Mouse (Mus musculus) frontal cortex, postnatal 36 days (tissue): ENCODE results near the gene Grip1.
A peak's percentile ranks its signal among the peaks of the same experiment; 100 is the strongest.

Experiments
- DNase-seq, 2 experiments: peaks; one replicate each; pipeline ENCODE4 v3.0.0; 2022; ENCODE audit warnings: low spot score in 2 of 2

The Grip1 gene

DNA sequence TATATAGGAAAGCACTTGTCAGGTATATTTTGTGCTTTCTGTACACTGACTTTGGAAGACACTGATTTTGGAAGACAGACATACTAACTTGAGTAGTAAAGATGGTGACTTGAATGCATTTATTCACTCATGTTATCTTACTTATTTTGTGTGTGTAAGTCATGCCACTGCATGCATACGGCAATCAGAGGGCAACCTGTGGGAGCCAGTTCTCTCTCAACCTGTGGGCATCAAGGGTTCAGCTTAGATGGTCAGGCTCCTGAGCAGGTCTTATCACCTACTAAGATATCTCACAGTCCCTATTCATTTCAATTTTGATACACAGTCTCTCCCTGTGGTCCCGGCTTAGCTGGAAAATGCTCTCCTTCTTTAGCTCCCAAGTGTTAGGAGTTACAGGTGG lies 5.4 kb downstream of the Grip1 start:
- no peak for DNase-seq

DNA sequence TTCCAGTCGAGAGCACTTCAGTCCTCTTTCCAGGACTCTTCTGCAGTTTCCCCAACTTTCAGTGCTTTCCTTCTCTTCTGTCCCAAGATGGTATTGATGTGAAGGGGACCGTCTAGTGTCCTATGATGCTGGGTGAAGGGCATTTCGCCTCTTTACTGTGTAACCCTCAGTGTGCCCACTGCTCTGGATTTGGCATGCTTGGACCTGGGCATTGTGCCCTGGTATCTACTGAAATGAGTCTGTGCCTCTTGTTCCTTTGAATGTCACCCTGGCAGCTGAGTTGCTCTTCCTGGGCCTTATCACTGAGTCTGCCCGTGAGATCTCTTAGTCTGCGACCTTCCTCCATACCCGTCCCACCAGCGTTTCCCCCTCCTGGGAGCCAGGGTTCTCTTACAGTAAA lies 9.7 kb downstream of the Grip1 start:
- no peak for DNase-seq

DNA sequence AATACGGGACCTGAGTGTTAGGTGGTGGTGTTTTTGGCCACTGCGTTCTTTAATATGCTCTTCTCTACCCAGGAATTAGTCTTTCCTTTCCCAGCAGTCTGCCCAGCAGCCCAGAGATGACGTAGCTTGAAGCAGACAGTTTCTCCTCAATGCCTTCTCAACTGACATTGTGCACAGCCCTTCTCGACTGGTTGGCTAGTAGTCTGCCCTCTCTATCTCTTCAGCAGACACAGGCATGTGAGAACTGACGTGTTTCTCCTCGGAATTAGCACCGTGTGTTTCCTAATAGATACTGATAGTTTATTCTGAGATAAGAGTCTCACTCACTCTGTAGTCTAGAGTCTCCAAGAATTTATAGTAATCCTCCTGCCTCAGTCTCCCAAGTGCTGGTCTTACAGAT lies 10.2 kb downstream of the Grip1 start:
- DNase-seq, result no peak

DNA sequence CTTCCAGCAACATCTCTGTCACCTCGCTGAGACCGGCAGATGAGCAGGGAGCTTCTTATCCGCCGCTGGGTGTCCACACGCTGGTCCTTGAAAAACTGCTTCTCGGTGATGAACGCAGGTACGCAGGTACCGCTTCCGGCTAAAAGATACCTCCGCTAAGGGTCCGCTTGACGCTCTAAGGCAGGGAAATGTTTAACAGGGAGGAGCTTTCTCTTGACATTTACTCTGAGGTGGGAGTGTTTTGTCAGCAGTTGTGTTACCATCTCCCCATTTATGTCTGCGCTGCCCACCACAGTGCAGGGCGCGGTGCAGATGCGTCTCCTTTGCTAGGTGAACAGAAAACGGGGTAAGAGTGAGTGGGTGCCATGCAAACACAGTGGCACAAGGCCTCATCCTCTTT lies 14.3 kb downstream of the Grip1 start:
- no peak for DNase-seq

DNA sequence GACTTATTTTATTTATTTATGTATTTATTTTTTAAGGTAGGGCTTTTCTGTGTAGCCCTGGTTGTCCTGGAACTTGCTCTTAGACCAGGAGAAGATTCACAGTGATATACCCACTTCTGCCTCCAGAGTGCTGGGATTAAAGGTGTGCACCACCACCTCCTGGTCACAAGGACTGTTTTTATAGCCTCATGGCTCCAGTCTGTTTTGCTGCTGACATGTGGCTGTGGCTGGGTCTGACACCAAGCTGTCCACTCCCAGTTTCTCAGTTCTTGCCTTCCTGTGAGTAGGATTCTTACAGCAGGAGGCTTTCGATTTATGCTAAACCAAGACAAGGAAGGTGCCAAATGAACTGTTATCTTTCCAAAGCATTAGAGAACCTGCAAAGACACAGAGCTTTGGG lies 16.5 kb downstream of the Grip1 start:
- DNase-seq, result no peak

DNA sequence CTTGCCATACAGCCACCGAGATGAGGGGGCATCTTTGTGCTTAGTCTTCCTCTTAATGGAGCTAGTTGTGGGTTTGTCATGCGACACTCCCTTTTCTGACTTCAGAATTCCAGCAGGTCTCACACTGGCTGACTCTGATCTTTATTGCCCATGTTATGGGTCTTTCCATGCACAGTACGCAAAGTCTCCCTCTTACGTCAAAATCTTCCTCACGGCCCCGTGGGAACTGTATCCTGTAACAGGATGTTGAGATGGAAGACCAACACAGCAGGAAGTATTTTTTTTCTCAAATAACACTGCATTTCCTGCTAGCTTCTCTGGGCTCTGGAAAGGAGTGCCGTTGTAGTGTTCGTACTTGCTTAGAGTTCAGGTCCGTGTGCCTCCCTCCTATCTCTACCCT lies 21.5 kb downstream of the Grip1 start:
- DNase-seq, result no peak

DNA sequence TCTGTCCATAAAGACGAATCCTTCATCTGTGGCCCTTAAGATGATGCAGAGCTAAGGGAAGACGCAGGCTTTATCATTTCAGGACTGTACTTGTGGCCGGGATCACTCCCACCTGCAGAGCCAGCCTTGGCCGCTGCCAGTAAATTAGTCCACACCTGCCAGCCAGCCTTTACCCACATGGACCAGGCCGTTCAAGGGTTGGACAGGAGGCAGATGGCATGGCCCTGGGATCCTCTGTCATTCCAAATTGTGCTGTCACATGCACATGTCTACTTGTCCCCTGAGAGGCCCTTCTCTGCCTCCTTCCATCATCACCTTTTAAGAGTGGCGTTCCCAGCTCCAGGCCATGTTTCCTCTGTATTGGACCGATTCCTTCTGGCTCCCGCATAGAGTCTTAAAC lies 24.0 kb downstream of the Grip1 start:
- no peak for DNase-seq

DNA sequence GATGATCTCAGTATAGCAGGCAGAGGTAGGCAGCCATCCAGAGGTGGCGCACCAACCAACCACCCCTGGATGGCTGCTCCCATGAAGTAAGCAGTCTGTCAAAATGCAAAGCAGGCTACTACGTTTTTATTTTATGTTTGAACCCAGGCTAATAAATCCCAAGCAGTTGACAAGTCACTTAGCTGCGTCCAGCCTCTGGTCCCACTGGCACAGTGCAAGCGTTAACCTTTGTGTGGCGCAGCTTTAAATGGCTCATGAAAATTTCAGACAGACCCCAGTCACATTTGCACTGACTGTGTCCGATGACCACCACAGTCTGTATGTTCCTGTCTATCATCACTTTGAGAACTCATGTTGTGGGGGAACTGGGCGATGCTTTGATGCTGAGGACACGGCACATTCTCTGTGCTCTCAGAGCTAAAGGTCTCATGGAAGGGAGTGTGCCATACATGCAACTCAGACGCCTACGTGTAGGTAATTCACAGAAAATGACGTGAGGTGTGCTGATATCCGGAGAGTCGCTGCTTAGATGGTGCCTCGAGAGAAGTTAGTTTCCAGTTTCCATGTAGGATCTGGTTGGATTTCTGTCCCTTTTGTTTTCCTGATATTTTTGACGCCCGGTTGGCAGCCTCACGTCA lies 29.6 kb downstream of the Grip1 start:
- no peak for DNase-seq

DNA sequence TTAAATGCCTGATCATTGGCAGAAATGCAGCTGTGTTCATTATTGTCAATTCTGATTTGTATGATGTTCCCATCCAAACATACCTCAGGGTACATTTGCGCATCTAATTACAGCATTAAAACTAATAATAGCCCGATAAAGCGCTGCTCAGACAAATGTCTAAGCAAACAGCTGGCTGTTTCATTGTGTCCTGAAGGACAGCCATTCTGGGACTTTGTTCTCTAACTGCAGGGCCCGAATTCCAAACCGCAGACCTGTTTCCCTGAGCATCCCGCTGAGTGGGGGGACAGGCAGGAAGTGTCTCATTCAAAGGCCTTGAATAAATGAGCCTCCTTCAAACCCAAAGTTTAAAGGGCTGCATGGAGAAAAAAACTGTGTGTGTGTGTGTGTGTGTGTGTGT lies 30.1 kb downstream of the Grip1 start:
- DNase-seq, result no peak

DNA sequence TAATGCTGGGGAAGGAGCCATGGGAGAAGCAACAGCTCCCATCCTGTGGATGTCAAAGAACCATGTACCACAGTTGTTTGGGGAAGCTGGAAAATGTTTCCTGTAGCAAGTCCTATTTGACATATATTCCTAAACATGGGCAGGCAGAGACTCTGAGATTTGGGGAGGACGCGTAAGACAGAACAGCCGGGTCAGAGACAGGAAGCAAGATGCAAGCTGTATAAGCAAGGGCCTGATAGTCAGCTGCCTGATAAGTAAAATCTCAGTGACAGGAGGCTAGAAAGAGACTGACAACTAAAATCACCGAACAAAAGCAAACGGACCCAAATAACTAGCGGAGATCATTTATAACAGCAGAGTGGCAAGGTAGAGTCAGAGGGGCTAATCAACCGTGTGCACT lies 33.3 kb downstream of the Grip1 start:
- no peak for DNase-seq

DNA sequence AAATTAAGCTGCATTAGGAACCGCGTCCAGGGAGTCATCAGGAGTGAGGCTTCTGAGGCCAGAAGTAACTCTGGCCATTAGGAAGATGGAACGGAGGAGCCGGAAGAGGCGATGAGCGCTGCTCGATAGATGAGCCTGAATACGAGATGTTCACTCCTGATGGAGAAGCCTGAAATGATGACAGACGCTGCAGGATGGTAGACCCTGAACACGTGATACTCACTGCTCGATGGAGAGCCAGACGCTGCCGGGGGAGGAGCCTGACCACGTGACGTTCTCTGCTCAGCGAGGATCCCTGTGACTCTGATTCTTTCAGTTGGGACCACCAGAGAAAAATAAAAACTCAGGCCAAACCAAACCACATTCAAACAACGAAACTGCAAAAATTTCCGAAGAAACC lies 37.2 kb downstream of the Grip1 start:
- DNase-seq, result no peak

DNA sequence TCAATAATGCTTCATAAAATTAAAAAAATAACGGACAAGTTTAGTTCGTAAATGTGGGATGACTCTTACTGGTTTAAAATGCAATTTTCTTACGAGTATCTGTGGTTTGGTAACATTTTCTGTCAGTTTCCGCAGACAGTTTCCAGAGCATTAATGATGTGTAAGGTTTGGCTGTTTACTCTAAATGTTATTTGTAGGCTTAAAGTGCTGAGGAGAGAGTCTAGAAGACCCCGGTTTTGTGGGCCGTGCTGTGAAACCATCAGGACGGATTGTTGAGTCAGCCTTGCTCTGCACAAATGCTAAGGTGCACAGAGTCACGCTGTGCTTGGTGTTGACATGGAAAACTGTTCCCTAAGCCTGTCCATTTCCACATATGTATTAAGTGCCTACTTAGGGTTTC lies 41.7 kb downstream of the Grip1 start:
- DNase-seq, result no peak

DNA sequence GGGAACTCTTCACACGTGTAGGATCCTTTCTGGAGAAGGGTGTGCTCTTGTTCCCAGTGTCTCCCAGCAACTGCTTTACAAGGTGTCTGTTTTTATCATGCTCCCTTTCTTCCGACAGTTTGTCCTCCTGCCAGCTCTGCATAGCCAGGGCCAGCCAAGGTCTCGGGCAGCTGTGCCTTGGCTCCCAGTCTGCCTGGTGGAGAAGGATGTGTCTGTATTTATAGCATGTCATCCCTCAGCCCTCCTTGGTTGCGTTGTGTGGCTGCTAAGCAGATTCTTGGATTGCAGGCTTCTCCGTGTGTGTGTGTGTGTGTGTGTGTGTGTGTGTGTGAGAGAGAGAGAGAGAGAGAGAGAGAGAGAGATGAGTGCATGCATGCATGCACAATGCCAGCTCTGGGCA lies 42.6 kb downstream of the Grip1 start:
- DNase-seq, result no peak

DNA sequence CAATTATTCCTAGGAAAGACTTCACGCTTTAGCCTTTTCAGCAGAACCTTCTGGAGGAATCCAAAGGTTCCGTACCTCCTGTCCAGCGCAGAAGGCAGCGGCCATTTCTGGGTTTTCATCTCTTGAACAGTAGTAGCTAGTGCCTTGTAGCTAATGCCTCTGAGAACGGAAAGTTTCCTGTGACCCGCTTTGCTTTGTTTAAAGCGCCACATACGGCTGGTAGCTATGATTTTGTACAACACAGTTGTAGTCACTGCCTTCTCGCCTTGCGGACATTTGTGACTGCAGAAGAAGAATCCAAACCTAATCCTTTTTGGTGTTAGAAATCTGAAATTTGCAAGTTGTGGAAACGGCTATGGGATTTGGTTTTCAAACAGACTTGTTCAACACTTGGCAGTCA lies 68.1 kb downstream of the Grip1 start:
- no peak for DNase-seq

DNA sequence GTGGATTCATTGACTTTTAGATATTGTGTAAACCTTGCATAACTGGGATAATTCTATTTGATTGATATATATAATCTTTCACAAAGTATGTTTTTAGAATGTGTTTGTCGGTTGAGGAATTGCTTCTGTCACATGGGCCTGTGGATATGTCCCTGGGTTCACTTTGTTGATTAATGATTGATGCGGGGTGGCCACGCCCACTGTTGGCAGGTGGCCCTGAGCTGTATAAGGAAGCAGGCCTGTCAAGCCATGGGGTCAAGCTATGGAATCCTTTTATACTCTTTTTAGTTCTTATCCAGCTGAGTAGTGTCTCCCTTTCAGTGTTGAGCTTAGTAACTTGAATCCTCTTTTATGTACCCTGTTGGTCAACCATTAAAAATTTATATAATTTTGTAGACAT lies 72.1 kb downstream of the Grip1 start:
- no peak for DNase-seq

DNA sequence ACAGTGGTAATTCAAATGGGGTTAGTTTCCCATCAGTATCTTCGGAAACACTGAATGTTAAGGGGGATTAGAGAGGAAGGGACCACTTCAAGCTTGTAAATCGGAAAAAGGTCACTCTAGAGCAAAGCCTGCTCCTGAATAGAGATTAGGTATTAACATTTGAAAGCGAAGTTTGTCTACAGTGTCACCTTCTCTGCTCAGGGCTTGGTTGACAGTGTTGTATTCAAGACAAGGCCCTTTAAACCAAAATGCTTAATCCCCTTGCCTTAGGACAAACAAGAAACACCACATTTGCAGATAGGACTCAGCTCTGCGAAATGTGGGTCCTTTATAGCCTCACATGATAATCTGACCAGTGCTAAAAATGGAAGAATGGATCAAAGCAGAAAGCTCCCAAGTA lies 81.2 kb downstream of the Grip1 start:
- DNase-seq, result no peak

DNA sequence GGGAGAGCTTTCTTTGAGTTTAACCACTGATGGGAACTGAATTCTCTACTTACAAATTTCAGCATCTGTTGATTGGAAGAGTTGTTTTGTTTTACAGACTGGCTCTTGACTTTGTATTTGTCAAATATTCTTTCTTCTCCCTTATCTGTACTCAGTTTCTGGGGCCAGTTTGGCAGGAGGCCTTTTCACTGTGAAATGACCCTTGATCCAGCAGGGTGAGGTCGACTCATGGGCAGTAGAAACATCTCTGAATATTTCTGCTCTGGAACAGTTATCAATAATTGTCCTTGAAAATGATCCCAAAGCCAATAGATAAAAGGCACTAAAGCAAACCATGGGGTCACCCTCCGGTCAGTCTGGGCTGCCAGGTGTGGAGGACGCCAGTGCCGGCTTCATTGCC lies 88.0 kb downstream of the Grip1 start:
- no peak for DNase-seq

DNA sequence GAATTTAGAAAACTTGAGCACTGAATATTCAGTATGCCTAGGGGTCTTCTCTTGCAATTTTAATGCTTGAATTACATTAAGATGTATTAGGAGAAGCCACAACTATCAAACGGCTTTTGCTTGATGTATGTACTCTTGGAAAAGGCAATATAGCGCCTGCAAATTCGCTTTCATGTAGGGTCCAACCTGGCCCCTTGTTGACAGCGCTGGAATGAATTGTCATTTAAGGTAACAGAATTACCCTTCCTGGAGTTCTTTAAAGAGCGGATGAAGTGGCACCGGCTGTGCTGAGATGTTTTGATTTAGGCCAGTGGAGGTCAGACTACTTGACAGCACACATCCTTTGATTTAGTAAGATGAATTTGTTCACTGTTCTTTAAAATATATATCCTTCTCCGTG lies 90.1 kb downstream of the Grip1 start:
- no peak for DNase-seq

DNA sequence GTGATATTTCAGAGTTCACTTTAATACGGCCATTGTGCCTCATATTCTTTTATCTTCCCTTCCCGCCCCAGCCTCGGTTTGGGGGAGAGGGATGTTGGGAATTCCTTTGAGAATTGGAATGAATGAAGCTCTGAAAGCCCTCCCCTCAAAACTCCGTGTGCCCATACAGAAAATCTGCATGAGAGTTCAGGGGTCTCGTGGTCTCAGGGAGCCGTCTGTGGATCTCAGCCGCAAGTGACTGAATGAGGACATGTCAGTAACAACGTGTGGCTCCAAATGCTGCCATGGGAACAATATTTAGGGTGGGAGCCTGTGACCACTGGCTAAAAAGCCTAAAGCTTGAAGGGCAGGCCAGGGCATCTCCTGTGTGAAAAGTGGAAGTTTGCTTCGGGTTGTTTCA lies 91.1 kb downstream of the Grip1 start:
- DNase-seq, result no peak

DNA sequence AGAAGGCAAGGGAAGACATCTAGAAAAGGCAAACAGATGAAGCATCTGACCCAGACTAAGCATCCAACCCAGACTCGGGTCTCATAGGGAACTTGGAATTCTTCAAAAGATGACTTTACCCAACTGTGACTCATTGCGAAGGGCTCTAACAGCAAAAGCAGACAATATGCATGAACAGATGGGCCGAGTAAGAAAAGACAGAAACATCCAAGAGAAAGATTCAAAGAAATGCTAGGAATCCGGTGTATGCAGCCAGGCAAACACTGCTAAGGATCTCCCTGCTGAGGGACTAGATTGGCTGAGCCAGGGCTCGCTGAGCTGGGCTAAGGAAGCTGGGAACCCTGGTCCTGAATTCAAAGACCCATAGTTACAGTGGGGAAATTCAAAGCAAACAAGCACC lies 94.2 kb downstream of the Grip1 start:
- peak; percentile 21 to 44 for DNase-seq

DNA sequence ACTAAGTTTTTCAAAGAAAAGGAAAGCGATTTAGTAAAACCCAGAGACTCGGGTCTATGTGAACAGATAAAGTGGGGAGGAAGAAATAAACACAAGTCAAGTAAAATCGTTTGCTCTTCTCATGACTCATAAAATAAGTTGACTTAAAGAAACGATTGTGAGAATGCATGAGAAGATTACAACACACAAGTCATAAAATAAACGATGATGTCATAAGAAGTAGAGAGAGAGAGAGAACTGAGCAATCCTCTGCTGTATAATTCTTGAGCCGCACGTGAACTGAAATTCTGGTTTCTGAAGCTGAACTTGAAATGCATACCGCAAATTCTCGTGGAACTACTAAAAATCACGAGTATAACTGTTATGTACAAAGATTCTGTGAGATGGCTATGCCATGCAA lies 95.1 kb downstream of the Grip1 start:
- DNase-seq, result no peak

DNA sequence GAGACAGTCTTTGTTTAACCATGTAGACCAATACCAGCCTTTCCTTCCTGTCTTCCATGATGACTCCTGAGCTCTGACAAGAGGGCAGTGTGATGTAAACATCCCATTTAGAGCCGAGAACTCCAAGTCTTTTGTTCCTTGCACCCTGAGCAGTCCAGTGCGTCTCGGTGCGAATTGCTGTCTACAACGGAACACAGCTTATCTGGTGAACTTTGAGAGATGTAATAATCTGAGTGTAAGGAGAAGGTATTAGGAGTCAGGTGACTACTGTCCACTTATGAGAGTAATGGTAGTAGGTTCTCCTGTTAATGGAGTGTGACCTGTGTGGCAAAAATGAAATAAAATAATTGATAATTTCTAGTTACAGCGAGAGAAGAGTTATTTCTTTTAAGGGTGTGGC lies 97.0 kb downstream of the Grip1 start:
- no peak for DNase-seq

DNA sequence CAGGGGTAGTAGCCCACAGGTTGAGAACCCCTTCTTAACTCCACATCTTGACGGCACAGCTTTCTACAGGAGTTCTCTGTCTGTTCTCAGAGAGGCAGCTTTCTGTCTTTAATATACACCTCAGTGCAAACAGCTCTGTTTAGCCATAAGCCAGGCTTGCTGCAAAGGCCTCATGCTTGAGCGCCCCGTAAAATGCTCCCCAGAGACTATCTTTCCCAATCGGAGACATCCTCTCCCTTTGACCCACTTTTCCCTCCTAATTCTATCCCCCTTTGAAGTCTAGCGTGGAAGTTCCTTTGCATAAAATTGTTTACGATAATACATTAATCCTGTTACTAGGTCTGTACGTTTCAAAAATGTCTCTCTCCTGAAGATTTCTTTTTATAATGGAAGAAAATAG lies 102.7 kb downstream of the Grip1 start:
- no peak for DNase-seq

DNA sequence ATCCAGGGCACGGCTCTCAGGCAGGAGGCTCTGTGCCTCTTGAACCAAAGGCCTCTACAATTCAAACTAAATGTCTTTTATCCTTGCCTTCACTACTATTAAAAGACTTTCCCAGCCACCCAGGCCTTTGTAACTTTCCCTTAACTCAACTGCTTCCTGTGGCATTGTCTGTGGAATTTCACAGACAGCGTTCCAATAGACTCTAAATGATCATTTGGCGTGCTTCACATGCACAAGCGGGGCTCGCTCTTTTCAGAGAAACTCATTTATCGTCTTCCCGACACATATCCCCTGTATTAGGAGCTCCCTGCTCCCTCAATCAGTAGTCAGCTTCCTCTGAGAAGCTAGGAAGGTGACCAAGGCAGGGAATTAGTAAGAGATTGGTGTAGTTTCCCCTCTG lies 104.8 kb downstream of the Grip1 start:
- no peak for DNase-seq

DNA sequence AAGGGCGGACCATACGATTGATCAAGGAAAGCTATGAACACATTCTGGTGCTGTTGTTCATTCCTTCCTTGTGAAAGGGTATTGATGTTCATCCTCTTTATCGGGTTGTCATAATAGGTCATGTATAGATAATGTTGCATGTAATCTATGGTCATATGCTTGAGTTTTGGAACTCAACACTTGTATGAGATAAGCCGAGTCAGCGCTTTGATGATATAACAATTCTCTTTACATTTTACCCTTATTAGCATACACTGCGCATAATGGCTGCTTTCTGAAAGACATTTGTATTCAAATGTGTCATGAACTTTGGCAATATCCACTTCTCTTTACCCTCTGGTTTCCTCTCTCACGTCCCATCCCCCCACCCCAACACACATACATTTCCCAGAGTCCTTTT lies 111.2 kb downstream of the Grip1 start:
- DNase-seq, result no peak
